ENCODE assay signal across 8 mouse cellular contexts in the genomic region with DNA sequence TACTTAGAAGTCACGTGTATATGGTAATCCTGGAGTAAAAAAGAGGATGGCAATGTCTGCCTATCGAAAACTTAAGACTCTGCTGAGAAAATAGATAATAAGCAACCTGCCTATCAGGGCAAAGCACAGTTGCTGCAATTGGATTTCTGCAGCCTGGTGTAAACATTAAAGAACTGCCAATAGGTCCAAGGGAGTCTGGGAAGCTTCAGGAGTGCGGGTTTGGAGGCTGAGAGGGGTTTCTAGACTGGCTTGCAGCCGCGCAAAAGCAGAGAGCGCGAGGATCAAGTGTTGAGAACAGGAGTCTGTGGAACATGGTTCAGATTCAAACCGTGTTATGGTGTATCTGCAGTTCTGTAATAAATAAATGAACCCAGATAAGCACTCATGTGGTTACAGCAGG. TPM values are rescaled to one million over a fixed set of nuclear protein-coding genes. Genes with fewer than 3 reads are reported as not detected.
DNase-seq lines count a peak whose midpoint lies in the region; ATAC-seq and TF ChIP-seq lines count a peak whose summit lies in the region.

No protein-coding gene starts in this region.

- no peak for TF ChIP-seq EP300 in ES-Bruce4 (IDR thresholded peaks at IDR 0.05; ENCODE audit: insufficient read depth, low read depth, low read length)

- TF ChIP-seq CTCF in ES-Bruce4 (IDR thresholded peaks at IDR 0.05; ENCODE audit: low read depth, low read length): no peak

- H3K9ac ChIP-seq in heart, embryonic 14.5 days (ENCODE audit: low read length): peak overlapping the region; percentile 94
- peak overlapping the region; percentile 81 for H3K9ac ChIP-seq in ES-Bruce4 (ENCODE audit: low read depth, poor library complexity, severe bottlenecking)
- peak overlapping the region; percentile 81; the same call in 1 of the 2 replicates for H3K9ac ChIP-seq in forebrain, embryonic 16.5 days (replicated peaks; ENCODE audit: low read depth, low read length)
- H3K9ac ChIP-seq in liver, embryonic 16.5 days (ENCODE audit: low read depth, low read length): no peak overlapping the region; the same call in 1 of the 2 replicates

- 4% methylated on average over 8 of the region's 8 CpGs for WGBS in heart, embryonic 14.5 days
- WGBS in forebrain, embryonic 16.5 days: 4% methylated on average over 8 of the region's 8 CpGs
- WGBS in liver, embryonic 16.5 days (ENCODE audit: insufficient replicate concordance): 18% methylated on average over 8 of the region's 8 CpGs

- H3K27ac ChIP-seq in heart, embryonic 14.5 days (replicated peaks in 1 of 2; ENCODE audit: control insufficient read depth in 1 of 2, insufficient read depth in 1 of 2, low read depth in 2 of 2, low read length in 2 of 2): peak overlapping the region; percentile 84 to 97
- peak overlapping the region; percentile 71 for H3K27ac ChIP-seq in ES-Bruce4 (ENCODE audit: insufficient read depth, low read length)
- H3K27ac ChIP-seq in forebrain, embryonic 16.5 days (ENCODE audit: low read length): peak overlapping the region; percentile 76
- H3K27ac ChIP-seq in liver, embryonic 16.5 days (ENCODE audit: low read length): peak overlapping the region; percentile 83

- peaks cover 14% of the 10 kb centered on the region; the same call in 1 of the 2 replicates for H3K36me3 ChIP-seq in heart, embryonic 14.5 days (ENCODE audit: control insufficient read depth, insufficient read depth, low read length)
- no peaks in the 10 kb centered on the region for H3K36me3 ChIP-seq in ES-Bruce4 (ENCODE audit: control insufficient read depth, insufficient read depth, low read length, poor library complexity, severe bottlenecking)
- no peaks in the 10 kb centered on the region for H3K36me3 ChIP-seq in forebrain, embryonic 16.5 days (ENCODE audit: control insufficient read depth, insufficient read depth)
- H3K36me3 ChIP-seq in liver, embryonic 16.5 days (ENCODE audit: control insufficient read depth, insufficient read depth): no peaks in the 10 kb centered on the region

- peak overlapping the region; percentile 85 for H3K4me2 ChIP-seq in heart, embryonic 14.5 days (ENCODE audit: low read length)
- H3K4me2 ChIP-seq in forebrain, embryonic 16.5 days (ENCODE audit: low read length): peak overlapping the region; percentile 100
- peak overlapping the region; percentile 63 for H3K4me2 ChIP-seq in liver, embryonic 16.5 days (ENCODE audit: low read depth, low read length)

- H3K27me3 ChIP-seq in heart, embryonic 14.5 days (ENCODE audit: control insufficient read depth, insufficient read depth, low read length): no peaks in the 10 kb centered on the region
- H3K27me3 ChIP-seq in ES-Bruce4 (ENCODE audit: control insufficient read depth, insufficient read depth, low read length, poor library complexity, severe bottlenecking): no peaks in the 10 kb centered on the region
- H3K27me3 ChIP-seq in forebrain, embryonic 16.5 days (replicated peaks; ENCODE audit: control insufficient read depth, insufficient read depth, low read length): no peaks in the 10 kb centered on the region
- H3K27me3 ChIP-seq in liver, embryonic 16.5 days (ENCODE audit: control insufficient read depth, insufficient read depth, low read depth, low read length): peaks cover 6% of the 10 kb centered on the region

- no peaks in the 10 kb centered on the region for H3K9me3 ChIP-seq in heart, embryonic 14.5 days (ENCODE audit: control insufficient read depth, low read length)
- no peaks in the 10 kb centered on the region for H3K9me3 ChIP-seq in ES-Bruce4 (replicated peaks; ENCODE audit: control insufficient read depth, insufficient read depth, low read length, poor library complexity, severe bottlenecking)
- no peaks in the 10 kb centered on the region for H3K9me3 ChIP-seq in forebrain, embryonic 16.5 days (ENCODE audit: control insufficient read depth, low read length)
- H3K9me3 ChIP-seq in liver, embryonic 16.5 days (replicated peaks; ENCODE audit: control insufficient read depth, low read length): no peaks in the 10 kb centered on the region

- peak overlapping the region; percentile 69 to 86 for H3K4me3 ChIP-seq in heart, embryonic 14.5 days (ENCODE audit: control insufficient read depth in 1 of 2, insufficient read depth in 1 of 2, low read depth in 1 of 2, low read length in 2 of 2)
- H3K4me3 ChIP-seq in ES-Bruce4 (ENCODE audit: low read depth, low read length): peak overlapping the region; percentile 91
- peak overlapping the region; percentile 71 for H3K4me3 ChIP-seq in forebrain, embryonic 16.5 days (replicated peaks; ENCODE audit: low read length)
- H3K4me3 ChIP-seq in liver, embryonic 16.5 days (ENCODE audit: low read depth, low read length): peak overlapping the region; percentile 61

- H3K4me1 ChIP-seq in heart, embryonic 14.5 days (ENCODE audit: control insufficient read depth in 2 of 2, insufficient read depth in 2 of 2, low read length in 2 of 2): peaks cover 0 to 9% of the 10 kb centered on the region in 2 experiments; a peak in 1 of 4 replicates
- no peaks in the 10 kb centered on the region for H3K4me1 ChIP-seq in ES-Bruce4 (ENCODE audit: control insufficient read depth, insufficient read depth, low read length)
- H3K4me1 ChIP-seq in forebrain, embryonic 16.5 days (replicated peaks; ENCODE audit: control insufficient read depth, insufficient read depth, low read length): peaks cover 8% of the 10 kb centered on the region
- no peaks in the 10 kb centered on the region for H3K4me1 ChIP-seq in liver, embryonic 16.5 days (ENCODE audit: control insufficient read depth, low read depth, low read length)

- no peak for ATAC-seq in heart, embryonic 14.5 days (ENCODE audit: insufficient number of reproducible peaks, insufficient read depth, low FRiP score, low read depth)
- ATAC-seq in forebrain, embryonic 16.5 days: peak; percentile 59
- ATAC-seq in liver, embryonic 16.5 days (ENCODE audit: low read depth): no peak

- no peak for DNase-seq in heart, adult 8-10 months (ENCODE audit: low spot score)
- DNase-seq in retina, postnatal 1 day: no peak
- no peak for DNase-seq in adrenal gland, adult 2 months
- no peak for DNase-seq in right cerebral cortex, adult 18-20 months

- TF ChIP-seq POLR2A in ES-Bruce4 (IDR thresholded peaks at IDR 0.05; ENCODE audit: insufficient read depth, low read length): no peak

RNA-seq across cellular contexts. Expression of a gene that starts 1.0 kb away (rescaled TPM):
- 24.5 and 26.3 TPM in 2 replicates for polyA plus RNA-seq in heart, embryonic 14.5 days (2014; fragmentation: Nextera tagmentation; extraction: Ambion mirVana)
- total RNA-seq in heart, adult 8-10 months (2022): 1 to 10 TPM; 6.5 to 8.1 (median 7.3) TPM
- 16.9 and 18.4 TPM in 2 replicates for polyA plus RNA-seq in ES-Bruce4 (2011; ENCODE audit: insufficient read depth, insufficient read length, low read depth, missing spikeins)
- polyA plus RNA-seq in forebrain, embryonic 16.5 days (2015; fragmentation: Nextera tagmentation; extraction: Ambion mirVana): 4.7 and 7.1 TPM in 2 replicates
- 4.1 and 4.2 TPM in 2 replicates for polyA plus RNA-seq in liver, embryonic 16.5 days (2015; fragmentation: Nextera tagmentation; extraction: Ambion mirVana)
- total RNA-seq in adrenal gland, adult 2 months (2021): 10 to 100 TPM; 11.2 to 11.5 TPM
- polyA plus RNA-seq in adrenal gland, adult 2 months (2012; rRNA removed): 8.4 and 9.1 TPM in 2 replicates

RNA-seq across cellular contexts. Expression of a gene that starts 17.3 kb away (rescaled TPM):
- polyA plus RNA-seq in heart, embryonic 14.5 days (2014; fragmentation: Nextera tagmentation; extraction: Ambion mirVana): 0.34 and 0.77 TPM in 2 replicates
- under 1 TPM in 2 of 4 experiments, not detected in 2; 0.24 to 0.25 TPM for total RNA-seq in heart, adult 8-10 months (2022)
- 3.5 and 5.1 TPM in 2 replicates for polyA plus RNA-seq in ES-Bruce4 (2011; ENCODE audit: insufficient read depth, insufficient read length, low read depth, missing spikeins)
- 0.22 and 0.30 TPM in 2 replicates for polyA plus RNA-seq in forebrain, embryonic 16.5 days (2015; fragmentation: Nextera tagmentation; extraction: Ambion mirVana)
- 0.40 and 0.55 TPM in 2 replicates for polyA plus RNA-seq in liver, embryonic 16.5 days (2015; fragmentation: Nextera tagmentation; extraction: Ambion mirVana)
- total RNA-seq in adrenal gland, adult 2 months (2021): 1 to 10 TPM; 1.2 to 2.3 TPM
- 0.09 TPM in 1 of 2 replicates, not detected in the other for polyA plus RNA-seq in adrenal gland, adult 2 months (2012; rRNA removed)
